Mouse (Mus musculus): Measurements from ENCODE around the gene Pcbd1.

Pcbd1 gene

DNA sequence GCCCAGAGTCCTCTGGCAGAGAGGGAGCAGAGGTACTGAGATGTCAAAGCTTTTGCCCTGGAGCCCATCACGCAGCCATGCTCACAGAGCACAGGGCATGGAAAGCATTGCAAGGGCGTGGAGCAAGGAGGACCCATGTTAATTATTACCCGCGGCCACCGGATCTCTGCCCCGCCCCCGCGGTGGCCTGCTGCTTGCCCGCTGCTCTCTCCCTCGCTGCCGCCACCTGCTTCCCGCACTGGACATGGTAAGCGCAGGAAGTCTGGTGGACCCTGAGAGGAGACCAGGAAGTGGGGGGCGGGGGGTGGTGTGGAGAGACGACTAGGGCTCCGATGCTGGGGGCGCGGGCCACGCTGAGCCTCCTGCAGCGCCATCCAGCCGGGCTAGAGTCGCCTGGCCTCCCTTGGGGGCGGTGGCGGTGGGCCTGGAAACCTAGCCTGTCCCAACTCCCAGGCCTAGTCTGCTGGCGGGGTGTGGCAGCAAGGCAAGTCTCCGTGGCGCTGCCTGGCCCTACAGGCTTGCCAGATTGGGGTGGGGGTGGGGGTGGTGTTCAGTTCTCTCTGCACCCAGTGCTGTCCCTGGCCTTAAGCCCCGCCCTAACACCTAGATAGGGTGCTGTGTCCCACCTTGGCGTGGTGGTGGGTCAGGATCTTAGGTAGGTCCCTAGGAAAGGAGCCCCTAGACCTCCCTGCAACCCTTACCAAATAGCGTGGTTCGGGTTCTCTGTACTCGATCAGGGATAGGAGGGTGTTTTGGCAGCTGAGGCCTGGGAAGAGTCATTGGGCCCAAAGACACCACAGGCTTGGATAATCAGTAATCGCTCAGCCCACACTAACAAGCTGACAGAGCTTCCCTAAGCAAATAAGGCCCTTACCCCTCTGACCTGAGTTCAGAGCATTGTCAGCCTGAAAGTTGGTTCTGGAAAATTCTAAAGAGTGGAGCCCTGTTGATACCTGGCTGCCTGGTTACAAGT is at the start of gene Pcbd1:
Pcbd1 (plus strand) TSS at position 162 of the 973 bp plus-strand sequence.
- DNase-seq = peak; percentile 93 to 95

DNA sequence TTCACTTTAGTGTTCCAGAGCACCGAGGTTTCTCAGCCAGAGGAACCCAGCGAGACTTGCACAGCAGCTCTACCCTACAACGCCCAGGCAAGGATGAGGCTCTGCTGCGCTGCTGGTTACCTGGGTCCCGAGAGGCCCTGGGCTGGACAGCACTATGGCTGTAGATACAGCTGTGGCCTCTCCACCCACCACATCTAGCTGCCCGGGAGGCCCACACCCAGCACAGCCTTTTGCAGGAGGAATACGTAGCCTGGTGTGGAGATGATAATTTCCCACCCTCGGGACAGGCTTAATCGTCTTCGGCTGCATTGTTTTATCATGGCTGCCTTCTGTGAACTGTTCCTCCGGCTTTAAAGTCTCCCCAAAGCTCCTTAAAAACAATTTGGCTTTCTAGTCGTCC is 49.5 kb upstream of the Pcbd1 start:
- no peak for DNase-seq

DNA sequence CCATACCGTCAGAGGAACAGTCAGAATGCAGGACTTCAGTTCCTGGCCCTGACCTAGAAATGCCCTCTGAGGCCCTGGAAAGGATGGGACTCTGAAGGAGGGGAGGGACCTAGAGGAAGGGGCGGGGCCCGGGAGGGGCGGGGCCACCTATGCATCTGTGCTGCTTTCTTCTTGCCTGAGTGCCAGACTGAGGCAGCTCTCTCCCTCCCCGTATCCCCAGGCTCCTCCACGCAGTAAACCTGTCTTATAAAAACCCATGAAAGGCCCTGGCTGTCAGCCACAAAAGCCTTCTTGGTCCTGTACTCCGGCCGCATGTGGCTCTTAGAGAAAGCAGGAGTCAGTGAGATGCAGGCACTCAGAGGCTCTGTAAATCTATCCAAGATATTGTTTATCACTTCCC is 44.0 kb upstream of the Pcbd1 start:
- DNase-seq = no peak

DNA sequence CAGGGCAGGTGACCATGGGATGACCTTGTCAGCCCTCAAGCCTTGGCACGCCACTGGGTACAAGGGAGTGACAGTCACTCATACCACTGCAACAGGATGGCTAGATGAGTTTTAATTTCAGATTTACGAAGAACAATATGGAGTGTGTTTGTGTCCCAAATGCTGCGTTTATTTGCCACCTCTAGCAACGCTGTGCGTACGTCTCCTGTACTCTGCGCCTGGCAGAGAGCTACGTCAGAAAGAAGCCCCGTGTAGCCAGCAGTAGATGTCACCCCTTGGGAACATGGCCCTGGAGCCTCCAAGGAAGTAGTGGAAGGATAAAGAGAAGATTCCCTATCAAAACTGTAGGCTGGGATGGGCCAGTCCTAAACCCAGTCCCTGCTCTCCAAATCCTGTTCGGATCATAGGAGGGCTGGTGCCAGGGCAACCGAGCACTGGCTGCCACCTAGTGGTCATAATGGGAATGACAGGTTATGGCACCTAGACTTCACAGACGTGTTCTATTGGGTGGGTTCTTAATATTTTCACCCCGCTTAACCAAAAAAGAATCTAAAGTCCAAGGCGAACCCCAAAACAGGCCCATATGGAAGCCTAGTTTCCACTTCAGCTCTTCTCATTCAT is 37.0 kb upstream of the Pcbd1 start:
- peak; percentile 54 to 83 for DNase-seq

DNA sequence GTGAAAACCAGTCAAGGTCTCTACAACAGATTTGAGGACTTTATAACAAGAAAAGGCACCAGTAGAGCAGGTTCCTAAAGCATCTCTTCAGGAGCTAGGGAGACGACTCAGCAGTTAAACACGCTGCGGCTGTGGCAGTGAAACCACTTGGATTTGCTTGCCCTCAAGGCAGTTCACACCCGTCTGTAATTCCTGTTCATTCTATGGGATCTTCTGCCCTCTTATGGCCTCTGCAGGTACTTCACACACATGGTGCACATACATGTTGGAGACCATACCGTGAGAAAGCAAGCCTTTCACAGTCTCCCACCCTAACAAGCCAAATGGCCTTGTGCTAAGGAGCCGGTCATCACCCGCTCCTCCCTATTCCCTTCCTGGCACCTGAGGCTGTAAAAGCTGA is 32.5 kb upstream of the Pcbd1 start:
- DNase-seq = no peak

DNA sequence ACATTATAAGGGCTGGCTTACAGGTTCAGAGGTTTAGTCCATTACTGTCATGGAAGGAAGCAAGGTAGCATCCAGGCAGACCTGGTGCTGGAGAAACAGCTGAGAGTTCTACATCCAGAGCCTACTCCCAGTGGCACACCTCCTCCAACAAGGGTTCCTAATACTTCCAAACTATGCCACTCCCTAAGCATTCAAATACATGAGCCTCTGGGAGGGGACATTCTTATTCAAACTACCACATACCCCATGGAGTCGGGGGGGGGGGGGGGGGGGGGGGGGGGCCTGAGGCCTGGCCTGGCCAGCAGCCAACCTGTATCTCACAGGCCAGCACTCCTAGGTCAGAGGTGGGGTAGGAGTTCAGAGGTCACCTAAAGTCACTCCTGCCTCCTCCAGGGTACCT is 30.0 kb upstream of the Pcbd1 start:
- no peak for DNase-seq

DNA sequence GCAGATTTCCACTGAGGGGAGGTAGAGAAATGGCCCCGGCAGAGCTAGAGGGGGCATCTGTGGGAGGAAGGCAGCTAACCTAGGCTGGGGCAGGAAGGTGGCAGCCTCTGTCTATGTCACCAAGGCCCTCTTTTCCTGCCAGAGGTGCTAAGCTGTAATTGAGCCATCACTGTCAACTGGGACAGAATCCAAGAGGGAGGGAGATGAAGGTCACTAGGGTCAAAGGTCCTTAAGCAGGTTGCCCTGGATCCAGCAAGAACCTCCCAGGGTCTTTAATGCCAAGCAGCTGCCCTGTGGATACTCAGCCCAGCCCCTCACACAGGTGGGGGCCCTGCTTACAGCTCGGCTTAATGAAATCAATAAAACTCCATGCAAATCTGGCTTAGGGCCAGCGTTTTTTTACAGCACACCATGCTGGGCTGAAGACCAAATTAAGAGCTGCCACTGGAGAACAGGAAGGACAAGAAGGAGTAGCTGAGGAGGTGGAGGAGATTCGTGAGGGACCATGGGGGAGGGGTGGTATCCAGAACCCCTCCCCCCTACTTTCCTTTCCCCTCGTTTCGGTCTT is 29.5 kb upstream of the Pcbd1 start:
- peak in 1 of 2 experiments; percentile 13 for DNase-seq

DNA sequence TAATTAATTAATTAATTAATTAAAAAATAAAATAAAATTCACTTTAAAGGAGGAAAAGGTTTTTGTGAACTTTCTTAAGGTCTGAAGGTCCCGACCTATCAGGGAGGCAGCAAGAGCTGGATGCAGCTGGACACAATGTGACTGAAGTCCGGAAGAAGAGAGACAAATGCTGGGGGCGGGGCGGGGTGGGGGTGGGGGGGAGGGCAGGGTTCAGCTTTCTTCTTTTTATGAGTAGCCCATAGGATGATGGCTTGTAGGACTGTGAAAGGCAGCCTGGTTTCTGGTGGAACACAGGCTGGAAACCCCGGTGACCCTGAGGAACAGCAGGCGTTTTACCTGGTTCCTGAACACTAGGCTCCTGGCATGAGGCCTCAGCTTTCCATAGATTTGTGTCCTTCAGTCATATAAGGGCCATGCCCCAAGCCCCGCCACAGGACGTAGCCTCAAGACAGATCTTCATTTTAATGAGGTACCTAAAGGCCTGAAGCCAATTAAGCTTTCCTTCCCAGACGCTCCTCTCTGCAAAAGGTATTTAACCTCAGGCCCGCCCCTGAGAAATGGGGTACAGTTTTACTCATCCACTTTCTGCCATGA is 25.8 kb upstream of the Pcbd1 start:
- DNase-seq = no peak

DNA sequence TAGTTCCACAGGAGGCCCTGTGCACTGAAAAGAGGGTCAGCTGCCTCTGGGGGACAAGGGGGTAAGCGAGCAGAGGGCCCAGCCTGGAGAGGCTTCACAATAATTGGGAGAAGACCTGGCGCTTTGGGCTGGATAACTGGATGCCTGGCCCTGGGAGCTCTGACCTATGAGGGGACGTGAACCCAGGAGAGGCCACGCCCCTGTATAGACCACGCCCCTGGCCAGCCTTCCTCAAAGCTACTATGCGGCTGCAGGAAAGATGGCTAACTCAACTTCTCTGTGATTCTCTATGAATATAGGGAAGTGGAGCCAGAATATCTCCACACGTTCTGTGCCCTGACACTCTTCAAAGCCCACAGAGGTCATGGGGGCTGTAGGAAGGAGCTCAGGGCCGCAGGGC is 24.5 kb upstream of the Pcbd1 start:
- DNase-seq = no peak

DNA sequence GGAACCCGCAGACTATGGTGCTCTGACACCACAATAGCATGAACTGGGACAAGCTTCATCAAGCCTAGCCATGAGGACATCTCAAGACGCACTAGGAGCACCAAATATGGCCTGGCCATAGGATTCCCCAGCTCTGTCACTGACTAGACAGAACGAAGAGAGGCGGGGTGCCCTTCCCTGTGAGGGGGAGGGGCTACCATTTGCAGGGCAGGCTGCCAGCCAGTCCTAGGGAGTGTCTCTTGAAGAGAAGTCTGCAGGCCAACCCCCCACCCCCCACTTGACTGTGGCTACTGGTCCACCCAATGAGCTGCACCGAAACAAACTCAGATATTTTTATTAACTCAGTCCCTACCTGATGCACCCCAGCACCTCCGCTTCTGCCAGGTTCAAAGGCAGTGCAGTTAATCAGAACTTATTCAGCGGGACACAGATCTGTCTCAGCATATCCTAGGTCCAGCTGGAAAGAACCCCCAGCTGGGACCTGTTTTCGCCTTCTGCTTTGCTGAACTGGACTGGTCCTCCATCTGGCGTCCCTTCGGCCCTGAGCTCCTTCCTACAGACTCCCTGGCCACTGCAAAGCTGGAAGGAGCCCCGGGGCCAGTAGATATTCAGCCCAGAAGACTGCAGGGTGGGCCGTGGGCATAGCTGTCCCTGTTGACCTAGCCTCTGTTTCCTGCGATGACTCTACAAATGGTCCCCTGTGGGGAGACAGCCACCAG is 23.7 kb upstream of the Pcbd1 start:
- DNase-seq = no peak

DNA sequence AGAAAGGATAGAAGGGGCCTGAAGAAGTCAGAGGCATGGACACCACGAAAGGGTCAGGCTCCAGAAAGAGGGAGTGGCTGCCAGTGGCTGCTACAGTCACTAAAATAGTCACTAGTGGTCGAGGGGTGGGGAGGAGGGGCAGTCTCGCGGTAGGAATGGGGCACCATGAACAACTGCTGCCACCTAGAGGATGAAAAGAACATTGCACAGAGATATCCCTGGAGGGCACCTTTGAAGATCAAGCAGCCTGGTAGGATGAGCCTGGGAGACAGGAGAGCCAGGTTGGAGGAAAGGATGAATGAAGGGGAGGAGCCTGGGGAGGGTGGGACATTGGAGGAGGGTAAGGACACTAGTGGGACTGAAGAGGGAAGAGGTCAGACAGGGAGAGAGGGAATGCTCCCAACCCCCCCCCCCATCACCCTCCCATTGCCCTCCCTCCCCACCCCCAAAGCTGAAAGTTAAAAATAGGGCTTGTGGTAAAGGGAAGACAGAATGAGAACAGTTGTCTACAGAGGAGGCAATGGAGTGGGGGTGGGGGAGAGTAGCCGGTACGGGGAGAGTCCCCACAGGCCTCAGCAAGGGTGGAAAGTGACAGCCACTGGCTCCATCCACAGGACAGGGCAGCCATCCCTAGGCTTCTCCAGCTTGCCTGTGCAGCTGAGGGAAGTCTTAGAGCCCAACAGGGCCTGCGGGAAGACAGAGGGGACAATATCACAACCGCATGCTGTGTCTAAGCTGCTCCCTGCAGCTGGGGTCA is 20.5 kb upstream of the Pcbd1 start:
- peak; percentile 59 to 67 for DNase-seq

DNA sequence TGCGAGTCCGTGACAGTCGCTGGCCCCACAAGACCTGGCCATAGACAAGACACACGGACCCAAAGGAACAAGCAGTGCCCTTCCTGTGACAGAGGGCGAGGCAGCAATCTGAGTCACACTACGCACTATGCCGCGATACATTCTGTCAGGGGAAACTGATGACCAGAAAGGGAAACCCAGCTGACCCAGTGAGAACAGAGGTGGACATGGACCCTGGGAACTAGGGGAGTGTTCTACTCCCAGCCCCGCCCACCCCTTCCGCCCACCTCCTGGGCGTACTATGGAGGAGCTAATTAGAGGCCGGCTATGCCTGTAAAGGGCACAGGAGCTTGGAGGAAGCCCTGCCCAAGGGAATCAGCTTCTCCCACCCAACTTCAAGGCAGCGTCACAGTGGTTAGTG is 19.9 kb upstream of the Pcbd1 start:
- DNase-seq = no peak

DNA sequence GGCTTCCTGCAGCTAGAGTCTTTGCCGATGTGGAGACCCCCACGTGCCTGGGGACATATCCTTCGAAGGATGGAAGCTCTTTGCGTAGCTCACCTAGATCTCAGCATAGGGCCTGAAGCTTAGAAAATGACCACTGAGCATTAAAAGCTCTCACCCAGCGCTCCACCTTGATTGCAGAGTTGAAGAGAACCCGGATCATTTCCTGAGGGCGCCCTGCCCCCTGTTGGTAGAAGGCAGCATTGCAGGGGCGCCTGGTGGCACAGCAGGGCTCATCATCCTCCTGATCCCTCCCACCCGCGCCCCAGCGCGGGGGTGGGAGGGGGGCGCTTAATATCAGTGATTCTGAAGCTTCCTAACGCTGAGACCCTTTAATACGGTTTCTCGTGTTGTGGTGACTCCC is 16.8 kb upstream of the Pcbd1 start:
- DNase-seq = peak; percentile 63 to 65

DNA sequence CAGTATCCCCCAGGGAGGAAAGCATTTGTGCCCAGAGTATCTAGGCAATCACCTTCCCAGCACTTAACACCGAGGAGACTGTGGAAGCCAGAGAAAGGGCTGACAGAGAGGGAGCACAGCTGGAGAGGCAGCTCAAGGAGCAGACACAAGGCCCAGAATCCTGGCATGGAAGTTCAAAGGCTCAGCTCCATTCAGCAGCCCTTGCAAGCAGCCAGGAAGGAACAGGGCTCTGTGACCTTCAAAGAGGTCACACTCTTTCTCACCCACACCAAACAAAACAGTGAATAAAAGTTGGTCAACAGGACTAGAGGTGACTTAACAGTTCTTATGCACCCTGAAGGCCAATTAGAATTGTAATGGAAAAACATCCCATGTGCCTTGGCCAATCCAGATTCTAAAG is 14.5 kb upstream of the Pcbd1 start:
- no peak for DNase-seq

DNA sequence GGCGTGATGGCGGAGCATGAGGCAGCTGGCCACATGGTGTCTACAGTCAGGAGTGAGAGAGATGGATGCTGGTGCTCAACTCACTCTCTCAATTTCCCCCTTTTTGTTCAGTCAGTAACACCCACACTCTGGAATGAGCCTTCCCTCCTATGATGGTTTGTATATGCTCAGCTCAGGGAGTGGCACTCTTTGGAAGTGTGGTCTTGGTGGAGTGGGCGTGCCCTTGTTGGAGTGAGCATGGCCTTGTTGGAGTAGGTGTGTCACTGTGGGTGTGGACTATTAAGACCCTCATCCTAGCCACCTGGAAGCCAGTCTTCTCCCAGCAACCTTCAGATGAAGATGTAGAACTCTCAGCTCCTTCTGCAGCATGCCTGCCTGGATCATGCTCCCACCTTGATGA is 13.5 kb upstream of the Pcbd1 start:
- DNase-seq = no peak

DNA sequence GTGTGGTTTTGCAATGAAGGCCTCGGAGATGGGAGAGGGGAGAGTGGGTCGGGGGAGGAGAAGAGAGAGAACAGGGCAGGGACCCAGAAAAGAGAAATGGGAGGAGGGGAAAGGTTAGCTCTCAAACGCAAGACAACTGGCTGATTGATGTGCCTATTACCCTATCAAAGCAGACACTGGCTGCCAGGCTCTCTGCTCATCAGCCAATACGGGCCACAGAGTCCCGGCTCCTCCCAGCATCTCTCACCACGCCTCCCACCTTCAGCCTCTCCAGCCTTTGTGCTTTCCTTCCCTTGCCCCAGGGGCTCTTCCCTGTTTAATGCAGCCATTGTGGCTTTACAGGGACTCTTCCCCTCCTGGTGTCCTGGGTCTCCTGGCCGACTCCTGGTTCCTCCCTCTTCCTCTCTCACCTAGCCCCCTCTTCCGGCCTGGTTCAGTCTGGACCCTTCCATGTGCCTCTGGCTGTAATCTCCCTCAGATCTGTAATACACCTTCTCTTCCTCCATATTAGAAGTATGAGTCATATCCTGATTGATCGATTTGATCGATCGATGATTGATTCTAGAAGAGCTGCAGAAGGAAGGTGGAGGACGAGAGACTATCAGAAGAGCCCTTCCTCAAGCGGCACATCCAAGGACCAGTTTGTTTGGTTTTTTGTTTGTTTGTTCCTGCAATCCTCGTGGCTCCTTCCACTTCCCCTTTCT is 8.8 kb upstream of the Pcbd1 start:
- peak; percentile 72 to 86 for DNase-seq

DNA sequence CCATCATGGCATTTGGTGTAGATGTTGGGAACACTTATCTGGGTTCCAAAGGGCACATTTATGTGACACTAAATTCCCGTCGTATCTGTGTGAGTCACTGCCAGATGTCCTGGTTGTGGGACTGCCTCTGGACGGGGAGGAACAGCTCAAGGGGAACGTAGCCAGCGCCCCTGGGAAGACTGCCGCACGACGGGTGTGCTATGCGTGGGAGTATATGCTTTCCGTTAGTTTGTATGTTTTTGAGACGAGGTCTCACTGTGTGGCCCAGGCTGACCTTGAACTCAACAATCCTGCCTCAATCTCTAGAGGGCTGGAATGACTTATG is 8.2 kb upstream of the Pcbd1 start:
- DNase-seq = no peak

DNA sequence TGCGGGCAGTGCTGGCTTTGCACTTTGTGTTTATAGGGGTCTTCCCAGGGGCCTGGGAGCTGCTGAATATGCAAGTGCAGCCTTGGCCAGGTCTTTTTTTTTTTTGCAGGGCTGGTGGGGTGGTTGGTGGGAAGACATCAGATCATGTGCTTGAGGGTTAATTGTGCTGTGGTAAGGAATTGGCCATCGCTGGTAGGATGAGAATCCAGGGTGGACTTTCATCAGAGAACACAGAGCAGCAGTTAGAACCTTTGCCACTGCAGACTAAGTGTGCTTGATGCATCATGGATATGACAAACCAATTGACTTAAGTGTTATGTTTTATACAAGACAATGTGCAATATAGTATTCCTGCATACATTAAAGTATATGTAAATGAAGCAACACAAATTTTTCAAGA is 3.8 kb upstream of the Pcbd1 start:
- DNase-seq = peak; percentile 23 to 54

DNA sequence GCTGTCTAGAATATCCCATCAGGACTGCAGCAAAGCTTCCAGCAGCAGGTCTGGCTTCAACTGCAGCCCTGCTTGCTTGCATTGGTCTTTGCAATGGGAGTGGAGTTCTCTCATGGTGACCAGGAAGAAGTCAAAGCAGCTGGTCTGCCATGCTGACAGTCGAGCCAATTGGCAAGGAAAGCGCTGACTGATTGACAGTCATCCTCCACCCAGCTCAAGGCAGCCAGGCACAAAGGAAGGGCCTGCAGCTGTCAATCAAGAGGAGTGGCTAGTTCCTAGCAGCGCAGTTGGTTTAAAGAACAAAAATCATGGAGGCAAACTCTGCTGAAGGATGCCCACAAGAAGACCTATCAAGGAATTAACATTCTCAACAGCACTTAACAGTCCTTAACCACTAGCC is 2.6 kb upstream of the Pcbd1 start:
- no peak for DNase-seq

DNA sequence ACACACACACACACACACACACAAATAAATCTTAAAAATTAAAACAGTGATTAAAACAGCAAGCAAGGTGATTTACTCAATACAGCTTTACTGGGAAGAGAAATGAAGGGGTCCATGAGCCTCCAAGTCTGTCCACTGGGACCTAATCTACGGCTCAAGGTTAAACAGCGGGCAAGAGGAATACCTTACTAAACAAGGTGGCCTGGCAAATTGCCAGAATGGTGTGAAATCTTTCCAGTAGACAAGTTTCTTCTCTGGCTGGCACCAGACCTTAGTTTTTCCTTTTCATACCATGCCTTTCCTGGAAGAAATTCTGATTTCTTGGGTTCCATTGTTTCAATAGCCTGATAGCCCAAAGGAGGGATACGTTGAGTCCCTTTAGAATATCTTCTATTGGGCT is 663 bp upstream of the Pcbd1 start:
- DNase-seq = peak; percentile 75 to 81

DNA sequence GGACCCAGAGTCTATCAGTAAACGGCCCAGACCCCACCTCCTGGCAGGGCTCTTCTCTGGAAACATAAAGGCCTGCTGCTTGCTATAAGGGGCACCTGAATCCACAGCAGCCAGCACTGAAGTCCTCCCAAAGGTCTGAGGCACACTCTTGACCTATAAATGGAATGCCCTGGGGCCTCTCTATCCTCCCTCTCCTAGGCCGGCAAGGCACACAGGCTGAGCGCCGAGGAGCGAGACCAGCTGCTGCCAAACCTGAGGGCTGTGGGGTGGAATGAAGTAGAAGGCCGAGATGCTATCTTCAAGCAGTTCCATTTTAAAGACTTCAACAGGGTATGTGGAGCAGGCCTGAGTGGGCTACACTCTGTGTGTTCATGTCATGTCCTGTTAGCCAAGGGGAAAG is 2.7 kb downstream of the Pcbd1 start:
- DNase-seq = no peak
